Mouse (Mus musculus): ENCODE measurements at regions not wholly inside any gene's neighbourhood (a gene's known extent, or its start where the extent isn't known, plus 50 kb on each side); places are given as distances from the start of the nearest gene placed in this dataset.

GRCm38 (mm10) chr12:10179147-10179814 is 190.5 kb upstream of the Nt5c1b start:
- no peaks in the 10 kb centered on the region for H3K9me3 ChIP-seq (ENCODE audit: control insufficient read depth)
- ATAC-seq, result no peak
- WGBS, result 56% methylated on average over 1 of the region's 1 CpGs
- no peaks in the 10 kb centered on the region for H3K4me1 ChIP-seq (replicated peaks; ENCODE audit: control insufficient read depth, insufficient read depth, low read length)
- no peak overlapping the region for H3K27ac ChIP-seq (ENCODE audit: low read depth, low read length)
- no peak overlapping the region for H3K4me3 ChIP-seq (ENCODE audit: low read depth, low read length)
- no peak for TF ChIP-seq CTCF (IDR thresholded peaks at IDR 0.05; ENCODE audit: low read depth)
- no peaks in the 10 kb centered on the region for H3K27me3 ChIP-seq (replicated peaks; ENCODE audit: control insufficient read depth, insufficient read depth, low read length)
- no peak overlapping the region for H3K9ac ChIP-seq (ENCODE audit: low read depth, low read length)
- H3K4me2 ChIP-seq (replicated peaks; ENCODE audit: low read depth), result no peak overlapping the region
- no peaks in the 10 kb centered on the region for H3K36me3 ChIP-seq (ENCODE audit: control insufficient read depth, insufficient read depth)

- no peak for ATAC-seq
- H3K36me3 ChIP-seq (ENCODE audit: control insufficient read depth, insufficient read depth), result no peaks in the 10 kb centered on the region
- H3K4me1 ChIP-seq (replicated peaks; ENCODE audit: control insufficient read depth, insufficient read depth, low read length), result no peaks in the 10 kb centered on the region
- no peak overlapping the region for H3K9ac ChIP-seq (ENCODE audit: low read depth, low read length)
- WGBS, result 66% methylated on average over 3 of the region's 3 CpGs
- H3K4me2 ChIP-seq (replicated peaks; ENCODE audit: low read depth), result no peak overlapping the region
- no peaks in the 10 kb centered on the region for H3K9me3 ChIP-seq (ENCODE audit: control insufficient read depth)
- TF ChIP-seq CTCF (IDR thresholded peaks at IDR 0.05; ENCODE audit: low read depth), result no peak
- no peaks in the 10 kb centered on the region for H3K27me3 ChIP-seq (replicated peaks; ENCODE audit: control insufficient read depth, insufficient read depth, low read length)
- H3K27ac ChIP-seq (ENCODE audit: low read depth, low read length), result no peak overlapping the region
- H3K4me3 ChIP-seq (ENCODE audit: low read depth, low read length), result no peak overlapping the region
These were observed 189.8 kb upstream of the Nt5c1b start for GRCm38 (mm10) chr12:10179815-10180468.

- Histone ChIP-seq H3K27me3 (replicated peaks; ENCODE audit: control insufficient read depth, insufficient read depth, low read length) (no peaks in the 10 kb centered on the region), H3K36me3 (ENCODE audit: control insufficient read depth, insufficient read depth) (no peaks in the 10 kb centered on the region)
- TF ChIP-seq CTCF (IDR thresholded peaks at IDR 0.05; ENCODE audit: low read depth), result no peak
These were observed 187.2 kb upstream of the Nt5c1b start for GRCm38 (mm10) chr12:10182589-10182988.

GRCm38 (mm10) chr12:10186576-10186975 is 183.2 kb upstream of the Nt5c1b start:
- H3K9ac ChIP-seq (ENCODE audit: low read depth, low read length), result no peak overlapping the region
- no peaks in the 10 kb centered on the region for H3K9me3 ChIP-seq (ENCODE audit: control insufficient read depth)
- H3K27ac ChIP-seq (ENCODE audit: low read depth, low read length), result no peak overlapping the region
- no peaks in the 10 kb centered on the region for H3K27me3 ChIP-seq (replicated peaks; ENCODE audit: control insufficient read depth, insufficient read depth, low read length)
- H3K4me2 ChIP-seq (replicated peaks; ENCODE audit: low read depth), result no peak overlapping the region
- TF ChIP-seq CTCF (IDR thresholded peaks at IDR 0.05; ENCODE audit: low read depth), result no peak
- no peak for ATAC-seq
- H3K4me1 ChIP-seq (replicated peaks; ENCODE audit: control insufficient read depth, insufficient read depth, low read length), result no peaks in the 10 kb centered on the region
- H3K36me3 ChIP-seq (ENCODE audit: control insufficient read depth, insufficient read depth), result no peaks in the 10 kb centered on the region
- no peak overlapping the region for H3K4me3 ChIP-seq (ENCODE audit: low read depth, low read length)

More at GRCm38 (mm10) chr12:10182589-10182988, 187.2 kb upstream of the Nt5c1b start:
- Histone ChIP-seq H3K4me3 (ENCODE audit: low read depth, low read length) (no peak overlapping the region), H3K9me3 (ENCODE audit: control insufficient read depth) (no peaks in the 10 kb centered on the region), H3K4me1 (replicated peaks; ENCODE audit: control insufficient read depth, insufficient read depth, low read length) (no peaks in the 10 kb centered on the region), H3K9ac (ENCODE audit: low read depth, low read length) (no peak overlapping the region), H3K27ac (ENCODE audit: low read depth, low read length) (no peak overlapping the region), H3K4me2 (replicated peaks; ENCODE audit: low read depth) (no peak overlapping the region)
- ATAC-seq, result no peak

- H3K36me3 ChIP-seq (ENCODE audit: control insufficient read depth, insufficient read depth), result no peaks in the 10 kb centered on the region
- TF ChIP-seq CTCF (IDR thresholded peaks at IDR 0.05; ENCODE audit: low read depth), result no peak
- no peaks in the 10 kb centered on the region for H3K4me1 ChIP-seq (replicated peaks; ENCODE audit: control insufficient read depth, insufficient read depth, low read length)
- WGBS, result 86% methylated on average over 2 of the region's 2 CpGs
- H3K9ac ChIP-seq (ENCODE audit: low read depth, low read length), result no peak overlapping the region
- H3K27ac ChIP-seq (ENCODE audit: low read depth, low read length), result no peak overlapping the region
- no peak for ATAC-seq
- H3K27me3 ChIP-seq (replicated peaks; ENCODE audit: control insufficient read depth, insufficient read depth, low read length), result no peaks in the 10 kb centered on the region
- no peaks in the 10 kb centered on the region for H3K9me3 ChIP-seq (ENCODE audit: control insufficient read depth)
- no peak overlapping the region for H3K4me2 ChIP-seq (replicated peaks; ENCODE audit: low read depth)
- H3K4me3 ChIP-seq (ENCODE audit: low read depth, low read length), result no peak overlapping the region
These were observed 180.0 kb upstream of the Nt5c1b start for GRCm38 (mm10) chr12:10189746-10190145.

- H3K4me3 ChIP-seq (ENCODE audit: low read depth, low read length), result no peak overlapping the region
- no peak overlapping the region for H3K9ac ChIP-seq (ENCODE audit: low read depth, low read length)
- no peak for ATAC-seq
- H3K4me1 ChIP-seq (replicated peaks; ENCODE audit: control insufficient read depth, insufficient read depth, low read length), result no peaks in the 10 kb centered on the region
- 36% methylated on average over 3 of the region's 3 CpGs for WGBS
- H3K9me3 ChIP-seq (ENCODE audit: control insufficient read depth), result no peaks in the 10 kb centered on the region
- H3K4me2 ChIP-seq (replicated peaks; ENCODE audit: low read depth), result no peak overlapping the region
- H3K27ac ChIP-seq (ENCODE audit: low read depth, low read length), result no peak overlapping the region
- TF ChIP-seq CTCF (IDR thresholded peaks at IDR 0.05; ENCODE audit: low read depth), result no peak
- no peaks in the 10 kb centered on the region for H3K27me3 ChIP-seq (replicated peaks; ENCODE audit: control insufficient read depth, insufficient read depth, low read length)
- no peaks in the 10 kb centered on the region for H3K36me3 ChIP-seq (ENCODE audit: control insufficient read depth, insufficient read depth)
These were observed 171.8 kb upstream of the Nt5c1b start for GRCm38 (mm10) chr12:10197906-10198460.
